Mouse (Mus musculus) frontal cortex, postnatal 36 days (tissue): ENCODE results near the gene Pdcd4.
A peak's percentile ranks its signal among the peaks of the same experiment; 100 is the strongest.

ENCODE experiments used
- DNase-seq, 2 experiments: peaks; one replicate each; pipeline ENCODE4 v3.0.0; 2022; ENCODE audit warnings: low spot score in 2 of 2

Pdcd4 gene

DNA sequence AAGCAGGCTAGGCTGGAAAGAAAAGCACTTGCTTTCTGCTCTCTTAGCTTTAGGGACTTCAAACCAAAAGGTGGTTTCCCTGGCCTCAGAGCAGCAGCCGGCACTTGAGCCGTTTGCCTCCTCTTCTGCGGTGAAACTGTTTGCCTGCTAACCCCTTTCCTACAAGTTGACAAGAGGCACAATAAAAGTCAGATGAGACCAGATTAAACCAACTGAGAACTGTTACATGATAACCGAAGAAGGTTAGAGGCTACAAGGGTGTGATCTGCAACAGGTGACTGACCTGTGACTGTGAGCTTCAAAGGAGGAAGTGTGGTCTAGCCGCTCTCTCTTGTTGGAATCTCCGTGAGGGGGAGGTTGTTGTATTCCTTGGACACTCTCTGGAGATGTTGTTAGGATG lies 20.5 kb upstream of the Pdcd4 start:
- no peak for DNase-seq

DNA sequence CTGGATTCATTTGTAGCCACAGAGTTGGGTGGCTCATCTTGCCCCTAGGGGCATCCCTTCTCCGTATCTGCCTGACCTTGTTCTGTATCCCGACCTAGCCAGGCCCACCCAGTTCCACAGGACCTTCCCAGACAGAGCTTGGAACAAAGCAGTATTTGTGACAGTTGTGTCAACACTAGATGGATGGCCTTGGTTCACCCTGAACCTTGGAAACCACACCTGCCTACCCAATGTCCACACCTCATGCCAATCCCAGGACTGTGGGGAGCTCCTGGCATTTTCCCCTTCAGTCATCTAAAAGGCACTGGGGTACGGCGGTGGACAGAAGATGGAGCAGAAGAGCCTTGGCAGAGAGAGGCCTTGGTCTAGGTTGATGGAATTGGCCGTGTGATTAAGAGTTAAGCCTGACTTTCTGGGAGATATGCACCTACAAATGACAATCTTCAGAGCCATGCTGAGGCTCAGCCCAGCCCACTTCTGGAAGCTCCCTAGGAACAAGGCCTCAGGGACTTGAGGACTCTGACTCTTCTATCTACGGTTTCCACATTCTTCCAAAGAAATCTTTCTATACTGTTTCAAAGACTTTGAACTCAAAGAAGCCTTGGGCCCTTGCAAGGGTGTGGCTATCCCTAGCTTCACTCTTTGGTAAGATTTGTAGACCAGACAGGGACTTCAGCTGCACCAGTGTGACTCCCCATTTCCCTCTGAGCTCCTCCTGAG lies 18.9 kb upstream of the Pdcd4 start:
- no peak for DNase-seq

DNA sequence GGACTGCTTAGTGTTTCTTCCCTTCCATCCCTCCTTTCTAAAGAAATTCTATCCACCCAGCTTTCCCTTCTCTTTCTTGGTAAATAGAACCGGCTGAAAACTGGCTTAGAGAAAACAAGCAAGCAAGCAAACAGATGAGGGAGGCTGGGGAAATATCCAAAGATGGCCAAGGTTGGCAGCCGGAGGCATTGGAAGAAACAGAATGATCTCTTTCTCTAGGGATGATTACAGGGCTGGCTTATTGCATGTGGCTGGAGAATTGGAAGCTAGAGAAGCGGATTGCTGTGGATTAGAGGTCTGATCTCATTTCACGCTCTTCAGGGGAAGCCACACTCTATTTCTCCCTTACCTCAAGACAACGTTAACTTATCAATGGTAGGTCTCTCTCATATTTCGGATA lies 16.8 kb upstream of the Pdcd4 start:
- DNase-seq = no peak

DNA sequence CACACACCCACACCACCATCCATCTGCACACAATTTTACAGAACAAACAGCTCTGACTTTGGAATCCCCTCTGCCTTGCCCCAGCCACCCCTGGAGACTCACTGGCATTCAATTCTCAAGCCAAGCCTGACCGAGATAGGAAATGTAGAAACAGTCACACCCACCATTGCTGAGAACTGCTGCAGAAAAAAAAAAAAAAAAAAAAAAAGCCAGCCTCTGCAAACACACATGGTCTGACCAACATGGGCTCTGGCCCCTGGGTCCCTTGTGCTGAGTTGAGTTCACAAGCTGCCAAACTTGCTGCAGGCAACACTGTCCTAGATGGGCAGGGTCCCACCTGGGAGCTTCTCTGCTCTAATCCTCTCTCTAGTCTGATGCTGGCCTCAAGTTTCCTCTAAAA lies 14.3 kb upstream of the Pdcd4 start:
- DNase-seq = no peak

DNA sequence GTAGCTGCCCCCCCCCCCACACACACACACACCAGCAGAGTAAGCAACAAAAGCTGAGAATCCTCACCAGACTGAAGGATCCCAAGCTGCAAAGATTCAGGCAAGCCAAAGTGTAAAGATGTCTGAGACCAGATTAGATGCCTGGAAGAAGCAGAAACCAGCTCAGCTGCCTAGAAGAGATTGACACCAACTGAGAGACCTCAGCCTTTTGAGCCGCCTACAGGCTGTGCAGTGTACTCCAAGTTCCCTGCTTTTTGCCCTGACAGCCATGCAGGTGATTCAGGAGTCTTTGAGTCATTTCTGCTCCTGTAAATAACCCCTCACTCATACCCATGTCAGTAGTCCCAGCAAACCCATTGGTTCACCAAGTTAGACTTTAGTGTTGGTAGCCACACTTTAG lies 11.6 kb upstream of the Pdcd4 start:
- no peak for DNase-seq

DNA sequence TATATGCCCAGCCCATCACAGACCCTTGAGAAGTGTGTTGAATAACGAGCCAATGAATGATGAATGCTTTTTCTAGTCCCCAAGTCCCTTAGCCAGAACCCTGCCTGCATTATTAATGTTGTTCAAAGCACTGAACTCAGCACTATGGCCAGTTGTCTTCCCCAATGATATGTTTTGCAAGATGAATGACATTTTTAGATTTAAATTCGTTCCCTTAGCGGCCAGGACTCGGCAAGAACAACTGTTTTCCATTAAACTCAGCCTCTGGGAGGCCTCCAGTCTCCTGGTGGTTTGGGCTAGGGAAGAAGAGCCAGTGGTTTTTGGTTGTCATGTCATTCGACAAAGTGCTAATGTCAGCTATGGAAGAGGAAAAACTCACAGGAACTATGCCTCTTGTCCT lies 10.2 kb upstream of the Pdcd4 start:
- DNase-seq = no peak

DNA sequence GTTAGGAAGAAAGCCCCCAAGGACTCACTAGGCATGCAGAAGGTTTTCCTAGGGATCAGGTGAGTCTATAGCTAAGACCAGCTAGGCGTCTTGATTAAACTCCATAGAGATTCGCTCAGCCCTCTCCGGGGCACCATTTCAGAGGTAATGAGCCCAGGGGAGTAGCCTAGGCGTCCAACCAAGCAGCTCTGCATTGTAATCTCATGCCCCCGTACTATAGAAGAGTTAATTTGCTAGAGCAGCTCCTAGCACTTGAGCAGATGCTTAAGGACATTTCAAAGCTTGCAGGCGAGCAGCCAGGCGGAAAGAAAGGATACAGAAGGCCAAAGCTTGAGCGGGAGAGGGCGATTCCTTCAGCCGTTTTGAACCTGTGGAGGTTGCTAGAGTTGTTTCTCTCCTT lies 6.6 kb upstream of the Pdcd4 start:
- no peak for DNase-seq

DNA sequence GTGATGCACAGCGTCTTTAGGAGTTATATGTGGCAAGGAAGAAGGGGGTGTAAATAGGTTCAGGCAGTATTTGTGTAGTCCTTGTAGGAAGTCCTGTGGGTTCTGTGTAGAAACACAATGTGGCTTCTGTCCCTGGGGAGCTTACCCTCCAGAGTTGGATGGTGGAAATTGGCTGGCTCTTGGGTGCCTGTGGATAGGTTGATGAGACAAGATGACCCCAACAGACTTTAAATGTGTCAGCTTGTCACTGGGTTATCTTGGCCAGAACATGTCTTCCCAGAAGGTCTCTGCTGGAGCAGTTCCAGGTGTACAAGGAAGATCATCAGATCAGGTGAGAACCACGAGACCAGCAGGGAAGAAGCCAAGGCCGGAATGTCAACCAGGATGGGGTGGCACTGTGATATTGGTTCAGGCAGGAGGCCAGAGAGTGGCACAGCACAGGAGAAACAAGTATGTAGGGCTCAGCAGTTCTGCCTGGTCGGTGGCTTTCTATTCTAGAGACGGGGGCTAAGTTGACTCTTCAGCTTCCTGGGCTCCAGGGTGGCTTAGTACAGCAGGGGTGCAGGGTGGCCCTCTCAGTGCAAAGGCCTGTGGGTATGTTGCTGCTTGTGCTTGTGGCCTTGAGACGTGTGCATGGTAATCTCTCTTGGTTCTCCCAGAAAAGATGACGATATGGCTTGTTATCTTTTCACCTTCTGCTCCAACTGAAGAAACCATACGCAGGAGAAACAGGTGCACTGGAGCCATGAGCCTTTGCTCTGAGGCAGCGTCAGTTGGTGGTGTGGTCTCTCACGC lies 5.3 kb upstream of the Pdcd4 start:
- no peak for DNase-seq

DNA sequence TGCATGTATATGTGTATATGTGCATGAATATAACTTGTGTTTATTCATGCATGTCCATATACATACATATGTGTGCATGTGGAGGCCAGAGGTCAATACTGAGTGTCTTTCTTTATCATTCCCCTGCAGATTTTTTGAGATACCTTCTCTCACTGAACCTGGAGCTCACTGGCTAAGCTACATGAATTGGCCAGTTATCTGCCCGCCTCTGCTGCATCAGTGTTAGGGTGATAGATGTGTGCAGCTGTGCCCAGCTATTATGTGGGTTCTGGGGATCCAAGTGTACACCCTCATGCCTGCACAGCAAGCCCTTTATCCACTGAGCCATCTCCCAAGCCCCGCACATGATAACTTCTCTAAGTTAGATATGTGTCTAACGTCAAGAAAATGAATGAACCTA lies 4.2 kb upstream of the Pdcd4 start:
- no peak for DNase-seq

DNA sequence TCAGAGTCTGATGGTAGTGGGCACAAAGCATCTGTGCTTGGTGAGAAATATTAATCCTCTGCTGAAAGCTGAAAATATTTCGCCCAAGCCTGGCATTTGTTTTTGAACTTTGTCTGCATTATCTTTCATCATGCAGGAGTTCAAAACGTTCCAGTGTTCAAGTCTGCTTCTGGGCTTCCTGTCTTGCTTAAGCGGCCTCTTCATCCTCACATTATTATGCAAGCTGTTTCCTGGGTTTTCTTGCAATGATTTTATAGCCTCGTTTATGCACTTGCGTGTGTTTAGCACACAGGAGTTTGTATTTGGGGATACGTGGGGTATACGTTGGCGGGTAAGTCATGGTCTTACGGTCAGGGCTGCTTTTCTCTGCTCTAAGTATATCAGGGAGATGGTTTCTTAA lies 3.7 kb upstream of the Pdcd4 start:
- DNase-seq = no peak

DNA sequence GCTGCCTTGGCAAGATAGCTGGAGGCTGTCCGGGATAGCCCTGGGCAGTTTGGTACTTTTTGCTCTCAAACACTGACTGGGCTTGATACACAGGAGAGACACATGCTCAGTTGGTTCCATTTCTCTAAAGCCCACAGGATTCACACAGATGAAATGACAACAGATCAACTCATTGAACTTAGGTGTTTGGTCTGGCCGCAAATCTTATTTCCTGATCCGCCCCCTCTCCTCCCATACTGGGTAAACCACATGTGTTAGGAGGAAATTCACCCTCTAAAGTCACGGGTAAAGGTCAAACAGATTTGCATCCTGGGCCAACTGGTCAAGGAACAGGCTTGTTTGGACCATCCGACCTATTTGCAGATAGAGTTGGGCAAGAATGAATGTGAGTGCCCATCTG lies 2.5 kb upstream of the Pdcd4 start:
- no peak for DNase-seq

DNA sequence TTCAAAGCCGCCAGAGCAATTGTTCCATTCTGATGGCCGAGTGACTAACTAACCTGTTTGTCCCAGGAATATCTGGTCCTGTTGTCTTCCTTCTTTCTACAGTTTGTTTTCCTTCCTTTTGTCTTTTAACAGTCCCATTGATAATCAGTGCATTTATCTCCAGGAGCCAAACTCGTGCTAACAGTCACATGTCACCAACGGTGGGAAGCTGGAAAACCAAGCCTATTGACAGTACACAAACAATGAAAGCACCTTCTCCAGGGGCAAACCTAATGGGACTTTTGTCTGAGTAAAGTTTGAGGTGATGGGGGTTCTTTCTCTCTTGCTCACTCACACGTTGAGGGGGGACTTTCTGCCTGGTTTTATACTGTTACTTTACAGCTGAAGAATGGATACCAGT lies 1.8 kb upstream of the Pdcd4 start:
- no peak for DNase-seq

DNA sequence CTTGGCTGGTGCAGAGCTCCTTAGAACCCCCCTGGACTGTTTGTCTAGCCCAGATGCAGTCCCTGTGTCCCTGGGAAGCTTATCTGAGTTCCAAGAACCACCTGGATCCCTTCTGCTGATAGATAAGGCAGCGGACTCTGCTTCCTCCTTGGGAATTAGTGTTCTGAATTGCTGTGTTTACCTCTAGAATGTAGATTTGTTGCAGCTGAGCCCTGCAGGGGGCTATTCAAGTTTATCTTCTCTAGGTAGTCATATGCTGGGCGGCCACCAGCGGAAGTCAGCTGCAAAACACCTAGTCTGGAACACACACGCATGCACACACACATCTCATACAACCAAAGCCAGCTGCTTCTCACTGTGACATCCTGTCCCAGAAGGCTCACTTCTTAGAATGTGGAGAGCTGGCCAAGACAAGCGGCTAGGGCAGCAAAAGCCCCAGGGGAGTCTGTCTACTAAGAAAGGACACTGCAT lies 1.2 kb upstream of the Pdcd4 start:
- DNase-seq = no peak

DNA sequence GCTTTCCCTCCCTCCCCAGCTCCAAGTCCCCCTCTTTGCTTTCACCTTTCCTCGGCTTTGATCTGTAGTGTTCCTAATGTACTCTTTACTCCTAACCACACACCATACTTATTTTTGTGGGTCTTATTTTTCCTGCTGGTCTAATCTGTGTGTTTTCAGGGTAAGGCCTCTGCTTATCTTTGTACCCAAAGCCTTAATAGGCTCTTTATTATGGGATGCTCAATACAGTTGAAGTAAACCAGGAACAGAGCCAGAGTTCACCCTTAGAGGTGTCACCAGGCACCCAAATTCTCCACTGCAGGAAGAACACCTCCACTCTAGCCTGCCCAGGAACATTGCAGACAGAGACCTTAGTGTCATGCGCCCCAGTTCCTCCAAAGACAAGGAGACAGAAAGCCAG lies 462 bp upstream of the Pdcd4 start:
- DNase-seq = no peak

DNA sequence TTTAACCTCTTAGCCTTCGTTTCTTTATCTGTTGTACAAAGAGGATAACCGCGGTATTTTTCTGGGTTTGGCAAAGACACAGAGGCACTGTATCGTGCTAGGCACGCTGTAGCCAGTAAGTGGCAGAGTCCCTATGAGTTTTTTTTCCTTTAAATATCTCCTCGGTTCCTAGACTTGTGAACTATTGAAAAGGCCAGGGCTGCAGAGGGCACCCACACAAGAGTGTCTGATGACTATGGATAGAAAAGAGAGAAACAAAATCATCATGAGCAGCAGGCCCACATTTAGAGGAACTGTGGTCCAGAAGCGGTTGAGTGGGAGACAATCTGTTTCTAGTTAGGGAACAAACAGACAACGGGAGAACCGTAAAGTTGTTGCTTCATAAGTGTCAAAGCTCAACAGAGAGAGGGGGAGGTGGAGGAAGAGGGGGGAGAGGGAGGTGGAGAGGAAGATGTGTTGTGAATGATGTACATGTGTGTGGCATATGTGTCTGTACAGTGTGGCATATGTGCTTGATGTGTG lies 868 bp downstream of the Pdcd4 start:
- DNase-seq = peak in 1 of 2 experiments; percentile 46

DNA sequence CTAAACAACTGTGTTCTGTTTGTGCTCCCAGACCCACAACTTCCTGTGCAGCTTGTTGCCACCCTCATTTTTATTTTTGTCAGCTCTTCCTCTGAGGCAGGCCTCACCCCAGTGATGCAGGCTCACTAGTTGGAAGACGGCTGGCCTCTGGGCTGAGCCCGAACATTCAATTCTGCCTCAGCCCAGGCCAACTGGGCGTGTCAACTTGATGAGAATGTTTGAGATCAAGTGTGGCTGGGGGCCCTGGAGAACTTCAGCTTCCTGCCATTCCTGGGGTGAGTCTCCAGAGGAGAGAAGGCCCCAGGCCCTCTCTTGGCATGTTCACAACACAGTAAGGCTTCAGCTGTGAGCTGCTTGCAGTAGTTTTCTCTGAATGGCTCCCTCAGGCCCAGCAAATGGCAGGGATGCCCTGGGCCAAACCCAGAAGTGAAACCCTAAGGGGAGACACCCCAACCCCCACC lies 1.7 kb downstream of the Pdcd4 start:
- no peak for DNase-seq

DNA sequence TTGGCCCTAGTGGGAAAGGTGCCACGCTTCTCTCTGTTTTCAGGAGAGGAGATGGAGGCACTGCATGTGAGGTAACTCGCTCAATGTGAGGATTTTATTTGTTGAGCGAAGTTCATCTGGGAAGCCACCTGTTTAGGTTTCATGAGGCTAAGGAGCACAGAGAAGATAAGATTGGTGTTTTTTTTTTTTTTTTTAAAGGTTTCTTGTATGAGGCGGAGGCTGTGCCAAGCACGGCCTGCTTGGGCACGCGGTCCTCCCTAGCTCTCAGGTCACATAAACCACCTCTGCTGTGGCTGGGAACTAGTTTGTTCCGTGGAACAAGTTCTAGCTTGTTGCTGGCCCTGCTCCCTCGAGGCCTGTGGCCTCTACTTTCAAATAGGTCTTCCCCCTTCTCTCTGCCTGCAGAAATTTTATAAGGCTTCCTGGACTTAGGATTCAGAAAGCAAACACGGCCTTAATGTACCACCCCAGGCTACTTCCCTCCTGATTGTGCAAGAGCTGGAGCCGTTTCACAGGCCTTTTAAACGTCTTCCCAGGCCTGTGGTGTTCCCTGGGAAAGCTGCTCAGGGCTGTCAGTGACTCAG lies 2.6 kb downstream of the Pdcd4 start:
- DNase-seq = no peak

DNA sequence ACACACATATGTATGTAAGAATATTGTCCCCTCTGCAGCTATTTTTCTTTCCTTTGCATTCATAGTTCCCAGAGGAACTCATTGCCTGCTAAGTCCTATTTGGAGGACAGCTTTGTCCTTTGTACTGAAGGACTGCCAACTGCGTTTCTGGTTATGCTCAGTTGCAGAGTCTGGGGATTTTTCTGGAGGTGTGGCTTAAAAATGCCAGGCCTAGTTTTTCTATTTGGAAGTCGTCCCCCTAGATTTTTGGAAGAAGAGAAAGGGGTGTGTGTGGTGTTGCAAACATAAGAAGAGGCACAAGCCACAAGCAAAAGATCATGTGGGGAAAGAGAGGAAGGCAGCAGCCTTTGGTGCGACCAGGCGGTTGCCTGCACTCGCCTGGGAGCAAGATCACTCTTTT lies 6.0 kb downstream of the Pdcd4 start:
- DNase-seq = no peak

DNA sequence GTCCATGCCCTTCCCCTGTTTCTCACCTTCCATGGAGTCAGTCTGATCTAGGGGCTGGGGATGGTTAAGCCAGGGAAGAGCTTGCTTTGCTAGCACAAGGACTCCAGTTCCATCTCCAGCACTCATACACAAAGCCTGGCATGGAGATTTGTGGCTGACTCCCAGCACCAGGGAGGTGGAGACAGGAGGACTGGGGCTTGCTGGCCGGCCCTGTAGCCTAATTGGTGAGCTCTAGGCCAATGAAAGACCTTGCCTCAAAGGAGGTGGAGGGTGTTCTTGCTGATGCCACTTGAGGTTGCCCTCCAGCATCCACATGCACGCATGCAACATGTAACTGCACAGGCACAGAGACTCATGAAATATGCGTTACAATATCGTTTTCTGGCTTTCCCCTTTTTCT lies 6.5 kb downstream of the Pdcd4 start:
- DNase-seq = no peak

DNA sequence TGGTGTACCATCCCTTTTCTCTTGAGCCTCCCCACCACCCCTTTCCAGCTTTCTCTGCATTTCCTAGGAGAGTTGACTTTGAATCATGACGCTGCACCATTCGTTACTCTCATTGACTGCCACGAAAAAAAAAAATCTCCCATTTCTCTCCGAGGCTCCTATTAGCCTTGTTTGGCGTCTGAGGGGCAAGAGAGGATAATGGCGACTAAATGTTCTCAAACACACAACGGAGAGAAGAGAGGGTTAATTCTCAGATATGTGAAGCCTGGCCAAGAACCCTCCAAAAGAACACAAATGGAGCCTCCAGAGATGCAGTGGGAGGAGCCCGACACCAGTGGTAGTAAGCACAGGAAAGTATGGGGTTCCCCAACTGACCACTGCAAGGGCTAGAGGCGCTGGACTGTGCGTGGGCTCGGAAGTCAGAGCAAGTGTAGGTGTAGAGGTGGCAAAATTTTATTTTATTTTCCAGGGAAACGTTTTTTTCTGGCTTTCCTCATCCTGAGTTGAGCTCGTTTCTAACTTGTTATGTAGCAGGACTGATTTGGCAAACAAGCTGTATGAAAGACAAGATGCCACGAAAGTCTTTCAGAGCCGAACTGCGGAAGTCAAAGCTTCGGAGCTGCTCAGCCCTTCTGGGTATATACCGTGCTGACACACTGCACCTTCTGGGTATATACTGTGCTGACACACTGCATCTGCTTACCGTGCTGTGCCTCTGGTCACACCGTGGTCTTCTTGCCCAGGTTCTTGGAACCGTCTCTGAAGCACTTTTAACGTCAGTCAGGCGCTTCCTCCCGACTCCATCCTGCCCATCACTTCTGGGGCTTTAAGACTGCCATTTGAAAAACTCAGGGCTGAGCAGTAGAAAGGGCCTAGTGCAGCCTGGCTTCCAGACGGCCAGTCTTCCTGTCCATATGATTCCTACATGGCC lies 7.2 kb downstream of the Pdcd4 start:
- no peak for DNase-seq

DNA sequence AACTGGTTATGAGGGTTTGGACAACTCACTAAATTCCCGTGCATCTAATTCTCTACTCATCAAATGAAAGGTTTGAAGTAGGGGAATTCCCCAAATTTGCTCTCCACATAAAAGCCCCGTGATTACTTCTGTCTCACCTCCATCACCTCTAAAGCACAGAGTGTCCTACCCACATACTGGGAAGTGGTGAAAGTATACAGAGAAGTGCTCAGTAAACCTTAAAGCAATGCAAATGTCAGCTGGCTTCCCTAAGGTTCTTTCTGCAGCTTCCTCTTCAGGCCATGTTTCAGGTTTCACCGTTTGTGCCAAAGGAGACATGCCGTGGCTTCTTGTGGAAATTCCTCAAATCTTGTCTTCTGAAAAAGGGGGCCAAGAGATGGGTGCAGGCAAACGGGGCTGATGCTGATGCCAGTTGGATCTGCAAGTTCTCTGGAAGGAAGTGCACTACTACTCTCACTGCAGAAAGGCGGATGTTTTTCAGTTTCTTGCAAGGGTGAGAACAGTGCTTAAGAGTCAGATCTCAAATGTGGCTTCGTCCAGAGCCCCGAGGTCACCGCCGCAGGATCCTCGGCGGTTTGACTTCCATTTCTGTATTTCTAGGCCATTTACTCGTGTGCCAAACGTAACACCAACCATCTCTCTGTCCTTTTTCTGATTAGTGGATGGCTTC lies 8.0 kb downstream of the Pdcd4 start:
- DNase-seq = no peak
